Mouse (Mus musculus) lung, embryonic 15.5 days (tissue): Measurements from ENCODE around the gene Kcnq1. TPM values are rescaled to one million over a fixed set of nuclear protein-coding genes. Genes with fewer than 3 reads are reported as not detected.

Experiments
- ATAC-seq: fragments of 200-750 bp; cut with Nextera tagmentation; 2 replicates; pipeline ENCODE4 v1.8.0; 2017; ENCODE audit warnings: moderate number of reproducible peaks, borderline replicate concordance; ENCODE audit not compliant: low FRiP score, low TSS enrichment; ENCODE audit errors: extremely low read depth
- H3K27ac ChIP-seq: fragments of 300-500 bp; sonication (generic); 2 replicates; pipeline ENCODE4 v1.5.1; 2015; ENCODE audit warnings: moderate library complexity, mild to moderate bottlenecking, inconsistent platforms
- H3K27me3 ChIP-seq: fragments of 300-500 bp; sonication (generic); 2 replicates; pipeline ENCODE4 v1.6.1; 2015; ENCODE audit warnings: inconsistent platforms
- H3K36me3 ChIP-seq: fragments of 300-500 bp; sonication (generic); 2 replicates; pipeline ENCODE4 v1.6.1; 2015; ENCODE audit warnings: inconsistent platforms
- H3K4me1 ChIP-seq: fragments of 300-500 bp; sonication (generic); 2 replicates; pipeline ENCODE4 v1.6.1; 2015; ENCODE audit warnings: inconsistent platforms
- H3K4me2 ChIP-seq: fragments of 300-500 bp; sonication (generic); 2 replicates; pipeline ENCODE4 v1.6.1; 2015; ENCODE audit warnings: inconsistent platforms, mild to moderate bottlenecking, moderate library complexity
- H3K4me3 ChIP-seq: fragments of 300-500 bp; sonication (generic); 2 replicates; pipeline ENCODE4 v1.5.1; 2015; ENCODE audit warnings: mild to moderate bottlenecking, inconsistent platforms
- H3K9ac ChIP-seq: fragments of 300-500 bp; sonication (generic); 2 replicates; pipeline ENCODE4 v1.6.1; 2015; ENCODE audit warnings: inconsistent platforms
- H3K9me3 ChIP-seq: fragments of 300-500 bp; sonication (generic); 2 replicates; pipeline ENCODE4 v1.6.1; 2016; ENCODE audit warnings: inconsistent platforms
- WGBS: fragments of 180-500 bp; shearing (Covaris S2); methylation state at CpG from one replicate; pipeline ENCODE4 v1.1.7; 2015; 5-methylcytosine and 5-hydroxymethylcytosine counted together
- polyA plus RNA-seq: library from polyadenylated mRNA; unstranded; fragments of >200 nt; fragmentation: Nextera tagmentation; extraction: Ambion mirVana; gene quantifications from 2 replicates; pipeline ENCODE4 v1.2.1, GENCODE M21; 2015

Gene Kcnq1
- polyA plus RNA-seq, 1 experiment from 2014 or later: 6.0 TPM

GRCm38 (mm10) chr7:143253126-143253871, 147.1 kb downstream of the Kcnq1 start:
- no peak for ATAC-seq
- no peak overlapping the region for H3K4me3 ChIP-seq
- peaks cover 10% of the 10 kb centered on the region; the same call in 1 of the 2 replicates for H3K36me3 ChIP-seq
- H3K27me3 ChIP-seq: no peaks in the 10 kb centered on the region
- H3K27ac ChIP-seq: no peak overlapping the region
- no peak overlapping the region for H3K9ac ChIP-seq
- 84% methylated on average over 6 of the region's 6 CpGs for WGBS
- no peaks in the 10 kb centered on the region for H3K4me1 ChIP-seq
- no peak overlapping the region for H3K4me2 ChIP-seq
- H3K9me3 ChIP-seq: peaks cover 4% of the 10 kb centered on the region; the same call in 1 of the 2 replicates

GRCm38 (mm10) chr7:143254901-143255300, 148.7 kb downstream of the Kcnq1 start:
- 75% methylated on average over 2 of the region's 2 CpGs for WGBS
- Histone ChIP-seq H3K9me3 (peaks cover 4% of the 10 kb centered on the region; the same call in 1 of the 2 replicates), H3K36me3 (peaks cover 10% of the 10 kb centered on the region; the same call in 1 of the 2 replicates), H3K4me1 (no peaks in the 10 kb centered on the region), H3K27ac (no peak overlapping the region), H3K4me2 (no peak overlapping the region), H3K4me3 (no peak overlapping the region), H3K27me3 (no peaks in the 10 kb centered on the region), H3K9ac (no peak overlapping the region)
- ATAC-seq: no peak

- Histone ChIP-seq H3K9ac (no peak overlapping the region), H3K27me3 (no peaks in the 10 kb centered on the region), H3K27ac (no peak overlapping the region), H3K4me1 (no peaks in the 10 kb centered on the region), H3K4me2 (no peak overlapping the region), H3K9me3 (no peaks in the 10 kb centered on the region), H3K36me3 (no peaks in the 10 kb centered on the region), H3K4me3 (no peak overlapping the region)
- no peak for ATAC-seq
Observed at GRCm38 (mm10) chr7:143261246-143261645, 155.1 kb downstream of the Kcnq1 start.

GRCm38 (mm10) chr7:143263557-143263956, 157.4 kb downstream of the Kcnq1 start:
- no peak for ATAC-seq
- H3K9me3 ChIP-seq: no peaks in the 10 kb centered on the region
- H3K9ac ChIP-seq: no peak overlapping the region
- H3K27me3 ChIP-seq: no peaks in the 10 kb centered on the region
- no peak overlapping the region for H3K4me3 ChIP-seq
- peaks cover 3% of the 10 kb centered on the region; the same call in 1 of the 2 replicates for H3K36me3 ChIP-seq
- H3K4me2 ChIP-seq: no peak overlapping the region
- H3K4me1 ChIP-seq: no peaks in the 10 kb centered on the region
- 54% methylated on average over 3 of the region's 3 CpGs for WGBS
- no peak overlapping the region for H3K27ac ChIP-seq

DNA sequence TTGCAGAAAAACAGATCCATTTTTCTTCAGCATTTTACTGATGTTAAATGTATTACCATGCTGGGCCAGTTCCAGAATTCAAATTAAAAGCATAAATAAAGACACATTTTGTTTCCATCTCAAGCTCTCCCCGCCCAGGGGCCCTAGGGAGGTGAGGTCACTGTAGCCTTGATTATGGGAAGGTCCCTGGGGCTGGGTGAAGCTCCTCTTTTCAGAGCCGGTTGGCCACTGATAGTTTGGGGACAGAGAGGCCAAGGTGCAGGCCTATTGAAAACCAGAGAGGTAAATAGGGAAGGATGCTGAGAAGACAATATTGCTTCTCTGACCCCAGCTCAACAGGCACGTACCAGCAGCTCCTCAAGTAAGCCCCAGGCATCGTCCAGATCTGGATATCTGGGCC, 157.8 kb downstream of the Kcnq1 start:
- 73% methylated on average over 4 of the region's 4 CpGs for WGBS
- H3K9ac ChIP-seq: no peak overlapping the region
- no peaks in the 10 kb centered on the region for H3K27me3 ChIP-seq
- no peaks in the 10 kb centered on the region for H3K4me1 ChIP-seq
- peaks cover 3% of the 10 kb centered on the region; the same call in 1 of the 2 replicates for H3K36me3 ChIP-seq
- no peaks in the 10 kb centered on the region for H3K9me3 ChIP-seq
- no peak overlapping the region for H3K27ac ChIP-seq
- no peak for ATAC-seq
- H3K4me3 ChIP-seq: no peak overlapping the region
- H3K4me2 ChIP-seq: no peak overlapping the region

GRCm38 (mm10) chr7:143265386-143265785, 159.2 kb downstream of the Kcnq1 start:
- no peaks in the 10 kb centered on the region for H3K9me3 ChIP-seq
- H3K4me3 ChIP-seq: no peak overlapping the region
- no peak overlapping the region for H3K27ac ChIP-seq
- H3K36me3 ChIP-seq: peaks cover 3% of the 10 kb centered on the region; the same call in 1 of the 2 replicates
- no peaks in the 10 kb centered on the region for H3K4me1 ChIP-seq
- H3K9ac ChIP-seq: no peak overlapping the region
- no peak for ATAC-seq
- no peak overlapping the region for H3K4me2 ChIP-seq
- 83% methylated on average over 11 of the region's 11 CpGs for WGBS
- H3K27me3 ChIP-seq: no peaks in the 10 kb centered on the region

DNA sequence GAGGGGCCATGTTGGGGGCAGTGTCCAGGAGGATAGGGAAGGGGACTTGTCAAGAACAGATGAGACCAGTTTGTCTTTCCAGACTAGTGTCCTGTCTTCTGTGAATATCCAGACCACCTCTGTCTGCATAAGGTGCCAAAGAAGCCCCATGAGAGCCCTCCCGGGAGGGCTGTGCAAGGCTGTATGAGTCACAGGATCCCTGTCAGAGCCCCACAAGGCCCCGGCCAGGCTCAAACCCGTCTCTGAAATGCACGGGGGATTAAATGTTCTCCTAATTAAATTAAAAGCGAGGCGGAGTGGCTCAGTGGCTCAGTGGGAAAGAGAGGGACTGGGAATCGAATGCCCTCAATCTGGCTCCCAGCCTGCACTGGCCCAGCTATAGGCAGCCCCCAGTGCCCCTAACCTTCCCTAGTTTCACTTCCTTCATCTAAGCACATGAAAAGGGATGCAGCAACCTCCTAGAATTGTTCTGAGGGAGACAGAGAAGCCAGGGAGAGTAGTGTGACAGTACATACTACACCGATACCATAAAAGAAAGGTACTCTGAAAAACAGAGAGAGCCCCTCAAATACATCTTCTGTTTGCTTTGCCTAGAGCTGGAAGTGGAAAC, 159.8 kb downstream of the Kcnq1 start:
- H3K9ac ChIP-seq: no peak overlapping the region
- no peaks in the 10 kb centered on the region for H3K27me3 ChIP-seq
- peaks cover 3% of the 10 kb centered on the region; the same call in 1 of the 2 replicates for H3K36me3 ChIP-seq
- no peak overlapping the region for H3K27ac ChIP-seq
- no peaks in the 10 kb centered on the region for H3K4me1 ChIP-seq
- H3K4me3 ChIP-seq: no peak overlapping the region
- ATAC-seq: no peak
- H3K4me2 ChIP-seq: no peak overlapping the region
- WGBS: 74% methylated on average over 8 of the region's 8 CpGs
- no peaks in the 10 kb centered on the region for H3K9me3 ChIP-seq

GRCm38 (mm10) chr7:143273747-143274146, 167.6 kb downstream of the Kcnq1 start:
- no peak overlapping the region for H3K4me3 ChIP-seq
- ATAC-seq: no peak
- no peaks in the 10 kb centered on the region for H3K27me3 ChIP-seq
- H3K9ac ChIP-seq: no peak overlapping the region
- 63% methylated on average over 4 of the region's 4 CpGs for WGBS
- H3K4me1 ChIP-seq: peaks cover 6% of the 10 kb centered on the region; the same call in 1 of the 2 replicates
- H3K27ac ChIP-seq: no peak overlapping the region
- no peak overlapping the region for H3K4me2 ChIP-seq
- H3K9me3 ChIP-seq: no peaks in the 10 kb centered on the region
- no peaks in the 10 kb centered on the region for H3K36me3 ChIP-seq

DNA sequence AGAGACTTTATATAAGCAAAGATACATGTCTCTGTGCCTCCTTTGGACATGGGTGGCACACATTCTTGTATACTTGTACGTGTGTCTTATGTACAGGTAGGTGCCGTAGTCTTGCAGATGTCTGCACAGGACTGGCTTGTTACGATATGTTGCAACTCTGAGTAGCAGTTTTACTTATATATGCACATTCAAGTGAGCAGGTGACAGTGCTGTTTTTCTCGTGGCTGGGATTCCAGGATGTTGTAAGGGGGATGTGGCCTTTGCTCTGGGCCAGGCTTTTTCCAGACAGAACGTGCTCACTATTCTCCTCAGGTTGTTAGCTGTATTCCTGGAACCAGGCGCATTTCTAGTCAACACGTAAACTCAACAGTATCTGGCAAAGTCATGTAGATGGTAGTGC, 168.9 kb downstream of the Kcnq1 start:
- H3K27me3 ChIP-seq: no peaks in the 10 kb centered on the region

GRCm38 (mm10) chr7:143283625-143284024, 177.5 kb downstream of the Kcnq1 start:
- H3K4me3 ChIP-seq: no peak overlapping the region
- WGBS: 58% methylated on average over 2 of the region's 2 CpGs
- peaks cover 63% of the 10 kb centered on the region for H3K4me1 ChIP-seq
- ATAC-seq: peak; percentile 65
- no peaks in the 10 kb centered on the region for H3K9me3 ChIP-seq
- no peaks in the 10 kb centered on the region for H3K36me3 ChIP-seq
- H3K4me2 ChIP-seq: no peak overlapping the region
- no peak overlapping the region for H3K27ac ChIP-seq
- H3K9ac ChIP-seq: no peak overlapping the region
- H3K27me3 ChIP-seq: no peaks in the 10 kb centered on the region

More for the DNA sequence above, 168.9 kb downstream of the Kcnq1 start:
- peaks cover 6% of the 10 kb centered on the region; the same call in 1 of the 2 replicates for H3K4me1 ChIP-seq
- H3K9me3 ChIP-seq: no peaks in the 10 kb centered on the region
- no peak overlapping the region for H3K9ac ChIP-seq
- 79% methylated on average over 7 of the region's 7 CpGs for WGBS
- ATAC-seq: no peak
- no peaks in the 10 kb centered on the region for H3K36me3 ChIP-seq
- H3K4me3 ChIP-seq: no peak overlapping the region
- no peak overlapping the region for H3K4me2 ChIP-seq
- H3K27ac ChIP-seq: no peak overlapping the region

- H3K27me3 ChIP-seq: no peaks in the 10 kb centered on the region
- H3K36me3 ChIP-seq: no peaks in the 10 kb centered on the region
- H3K4me1 ChIP-seq: peaks cover 76% of the 10 kb centered on the region
- H3K4me2 ChIP-seq: no peak overlapping the region
- H3K27ac ChIP-seq: peak overlapping the region; percentile 9; the same call in 1 of the 2 replicates
- H3K9ac ChIP-seq: no peak overlapping the region
- no peak overlapping the region for H3K4me3 ChIP-seq
- H3K9me3 ChIP-seq: no peaks in the 10 kb centered on the region
- no peak for ATAC-seq
- WGBS: 32% methylated on average over 1 of the region's 1 CpGs
Observed at GRCm38 (mm10) chr7:143284866-143285265, 178.7 kb downstream of the Kcnq1 start.

GRCm38 (mm10) chr7:143285440-143285839, 179.3 kb downstream of the Kcnq1 start:
- H3K9ac ChIP-seq: no peak overlapping the region
- no peak overlapping the region for H3K4me2 ChIP-seq
- no peaks in the 10 kb centered on the region for H3K27me3 ChIP-seq
- ATAC-seq: no peak
- peaks cover 81% of the 10 kb centered on the region for H3K4me1 ChIP-seq
- 40% methylated on average over 3 of the region's 3 CpGs for WGBS
- H3K4me3 ChIP-seq: no peak overlapping the region
- no peaks in the 10 kb centered on the region for H3K9me3 ChIP-seq
- H3K27ac ChIP-seq: no peak overlapping the region
- no peaks in the 10 kb centered on the region for H3K36me3 ChIP-seq
